Mouse (Mus musculus): ENCODE results near the gene Gm49358. TPM values are rescaled to one million over a fixed set of nuclear protein-coding genes. Genes with fewer than 3 reads are reported as not detected.

The Gm49358 gene
- polyA plus RNA-seq, 1 experiment from 2014 or later = not detected

GRCm38 (mm10) chr10:86825871-86826522 is 62.2 kb downstream of the Gm49358 start:
- H3K4me3 ChIP-seq = no peak overlapping the region
- H3K27me3 ChIP-seq (ENCODE audit: insufficient read depth, poor library complexity, severe bottlenecking) = no peaks in the 10 kb centered on the region
- peaks cover 11% of the 10 kb centered on the region for H3K4me1 ChIP-seq
- peaks cover 42% of the 10 kb centered on the region for H3K36me3 ChIP-seq
- H3K9me3 ChIP-seq = no peaks in the 10 kb centered on the region
- no peak overlapping the region; the same call in 1 of the 2 replicates for H3K27ac ChIP-seq
- 85% methylated on average over 10 of the region's 10 CpGs for WGBS
- DNase-seq (ENCODE audit: low spot score) = no peak

- WGBS = 77% methylated on average over 3 of the region's 3 CpGs
- H3K4me1 ChIP-seq = peaks cover 11% of the 10 kb centered on the region
- no peaks in the 10 kb centered on the region for H3K27me3 ChIP-seq (ENCODE audit: insufficient read depth, poor library complexity, severe bottlenecking)
- H3K36me3 ChIP-seq = peaks cover 41% of the 10 kb centered on the region
- H3K9me3 ChIP-seq = no peaks in the 10 kb centered on the region
- no peak overlapping the region for H3K27ac ChIP-seq
- no peak overlapping the region for H3K4me3 ChIP-seq
- no peak for DNase-seq (ENCODE audit: low spot score)
Measured at GRCm38 (mm10) chr10:86826929-86827328, 63.2 kb downstream of the Gm49358 start.

GRCm38 (mm10) chr10:86828221-86829135 is 64.7 kb downstream of the Gm49358 start:
- no peak for DNase-seq (ENCODE audit: low spot score)
- no peak overlapping the region for H3K4me3 ChIP-seq
- WGBS = 89% methylated on average over 15 of the region's 15 CpGs
- H3K9me3 ChIP-seq = no peaks in the 10 kb centered on the region
- H3K27ac ChIP-seq = no peak overlapping the region
- H3K27me3 ChIP-seq (ENCODE audit: insufficient read depth, poor library complexity, severe bottlenecking) = no peaks in the 10 kb centered on the region
- peaks cover 11% of the 10 kb centered on the region for H3K4me1 ChIP-seq
- peaks cover 36% of the 10 kb centered on the region for H3K36me3 ChIP-seq

GRCm38 (mm10) chr10:86829515-86829914 is 65.7 kb downstream of the Gm49358 start:
- no peak for DNase-seq (ENCODE audit: low spot score)
- Histone ChIP-seq H3K4me1 (peaks cover 18% of the 10 kb centered on the region), H3K4me3 (no peak overlapping the region), H3K9me3 (no peaks in the 10 kb centered on the region), H3K36me3 (peaks cover 39% of the 10 kb centered on the region), H3K27me3 (ENCODE audit: insufficient read depth, poor library complexity, severe bottlenecking) (no peaks in the 10 kb centered on the region), H3K27ac (no peak overlapping the region)
- whole genome bisulfite sequencing = 89% methylated on average over 2 of the region's 2 CpGs

GRCm38 (mm10) chr10:86836784-86837183 is 73.0 kb downstream of the Gm49358 start:
- peaks cover 21% of the 10 kb centered on the region for H3K36me3 ChIP-seq
- no peaks in the 10 kb centered on the region for H3K27me3 ChIP-seq (ENCODE audit: insufficient read depth, poor library complexity, severe bottlenecking)
- no peak overlapping the region for H3K4me3 ChIP-seq
- DNase-seq (ENCODE audit: low spot score) = no peak
- WGBS = 92% methylated on average over 4 of the region's 4 CpGs
- no peak overlapping the region for H3K27ac ChIP-seq
- H3K9me3 ChIP-seq = no peaks in the 10 kb centered on the region
- peaks cover 7% of the 10 kb centered on the region; the same call in 1 of the 2 replicates for H3K4me1 ChIP-seq

GRCm38 (mm10) chr10:86838827-86839226 is 75.1 kb downstream of the Gm49358 start:
- no peak overlapping the region for H3K27ac ChIP-seq
- no peaks in the 10 kb centered on the region for H3K27me3 ChIP-seq (ENCODE audit: insufficient read depth, poor library complexity, severe bottlenecking)
- DNase-seq (ENCODE audit: low spot score) = no peak
- H3K4me3 ChIP-seq = no peak overlapping the region
- H3K9me3 ChIP-seq = no peaks in the 10 kb centered on the region
- 87% methylated on average over 6 of the region's 6 CpGs for WGBS
- H3K4me1 ChIP-seq = peaks cover 7% of the 10 kb centered on the region; the same call in 1 of the 2 replicates
- H3K36me3 ChIP-seq = peaks cover 18% of the 10 kb centered on the region; the same call in 1 of the 2 replicates

- Histone ChIP-seq H3K4me3 (no peak overlapping the region), H3K27ac (no peak overlapping the region), H3K4me1 (no peaks in the 10 kb centered on the region), H3K36me3 (no peaks in the 10 kb centered on the region), H3K9me3 (no peaks in the 10 kb centered on the region), H3K27me3 (ENCODE audit: insufficient read depth, poor library complexity, severe bottlenecking) (no peaks in the 10 kb centered on the region)
- DNase-seq (ENCODE audit: low spot score) = no peak
- 88% methylated on average over 5 of the region's 5 CpGs for WGBS
Measured at GRCm38 (mm10) chr10:86842659-86843058, 78.9 kb downstream of the Gm49358 start.

GRCm38 (mm10) chr10:86846926-86847467 is 83.2 kb downstream of the Gm49358 start:
- no peak overlapping the region for H3K27ac ChIP-seq
- DNase-seq (ENCODE audit: low spot score) = no peak
- no peaks in the 10 kb centered on the region for H3K9me3 ChIP-seq
- 75% methylated on average over 9 of the region's 9 CpGs for WGBS
- no peak overlapping the region for H3K4me3 ChIP-seq
- H3K36me3 ChIP-seq = no peaks in the 10 kb centered on the region
- peaks cover 11% of the 10 kb centered on the region for H3K4me1 ChIP-seq
- no peaks in the 10 kb centered on the region for H3K27me3 ChIP-seq (ENCODE audit: insufficient read depth, poor library complexity, severe bottlenecking)

- Histone ChIP-seq H3K27me3 (ENCODE audit: insufficient read depth, poor library complexity, severe bottlenecking) (no peaks in the 10 kb centered on the region), H3K4me1 (peaks cover 11% of the 10 kb centered on the region)
- no peak for DNase-seq (ENCODE audit: low spot score)
Measured at GRCm38 (mm10) chr10:86849087-86849486, 85.3 kb downstream of the Gm49358 start.

GRCm38 (mm10) chr10:86849508-86849907 is 85.7 kb downstream of the Gm49358 start:
- WGBS = 73% methylated on average over 4 of the region's 4 CpGs
- DNase-seq (ENCODE audit: low spot score) = no peak
- no peak overlapping the region for H3K27ac ChIP-seq
- H3K4me1 ChIP-seq = peaks cover 11% of the 10 kb centered on the region
- H3K9me3 ChIP-seq = no peaks in the 10 kb centered on the region
- no peaks in the 10 kb centered on the region for H3K27me3 ChIP-seq (ENCODE audit: insufficient read depth, poor library complexity, severe bottlenecking)
- H3K36me3 ChIP-seq = no peaks in the 10 kb centered on the region
- no peak overlapping the region for H3K4me3 ChIP-seq

More at GRCm38 (mm10) chr10:86849087-86849486, 85.3 kb downstream of the Gm49358 start:
- Histone ChIP-seq H3K27ac (no peak overlapping the region), H3K36me3 (no peaks in the 10 kb centered on the region), H3K9me3 (no peaks in the 10 kb centered on the region), H3K4me3 (no peak overlapping the region)
- 89% methylated on average over 4 of the region's 4 CpGs for WGBS

- H3K9me3 ChIP-seq = no peaks in the 10 kb centered on the region
- WGBS = 79% methylated on average over 6 of the region's 6 CpGs
- H3K27me3 ChIP-seq (ENCODE audit: insufficient read depth, poor library complexity, severe bottlenecking) = 0 out of 2 replicates have a peak, but pooled peaks cover 5% of the 10 kb centered on the region
- DNase-seq (ENCODE audit: low spot score) = no peak
- H3K36me3 ChIP-seq = no peaks in the 10 kb centered on the region
- no peak overlapping the region for H3K4me3 ChIP-seq
- H3K4me1 ChIP-seq = peaks cover 11% of the 10 kb centered on the region
- no peak overlapping the region for H3K27ac ChIP-seq
Measured at GRCm38 (mm10) chr10:86852160-86852559, 88.4 kb downstream of the Gm49358 start.

- no peak overlapping the region for H3K27ac ChIP-seq
- no peak overlapping the region for H3K4me3 ChIP-seq
- 76% methylated on average over 3 of the region's 3 CpGs for WGBS
- H3K4me1 ChIP-seq = peaks cover 7% of the 10 kb centered on the region
- H3K9me3 ChIP-seq = no peaks in the 10 kb centered on the region
- DNase-seq (ENCODE audit: low spot score) = no peak
- 0 out of 2 replicates have a peak, but pooled peaks cover 5% of the 10 kb centered on the region for H3K27me3 ChIP-seq (ENCODE audit: insufficient read depth, poor library complexity, severe bottlenecking)
- no peaks in the 10 kb centered on the region for H3K36me3 ChIP-seq
Measured at GRCm38 (mm10) chr10:86853433-86853832, 89.7 kb downstream of the Gm49358 start.

- Histone ChIP-seq H3K27me3 (ENCODE audit: insufficient read depth, poor library complexity, severe bottlenecking) (no peaks in the 10 kb centered on the region), H3K9me3 (no peaks in the 10 kb centered on the region), H3K27ac (no peak overlapping the region), H3K4me1 (peaks cover 6% of the 10 kb centered on the region), H3K4me3 (no peak overlapping the region), H3K36me3 (no peaks in the 10 kb centered on the region)
- DNase-seq (ENCODE audit: low spot score) = no peak
- WGBS = 68% methylated on average over 4 of the region's 4 CpGs
Measured at GRCm38 (mm10) chr10:86860396-86860795, 96.6 kb downstream of the Gm49358 start.

Measured in heart, embryonic 10.5 days (tissue).